Mouse (Mus musculus): ENCODE data around the gene Vmn2r71. TPM values are rescaled to one million over a fixed set of nuclear protein-coding genes. Genes with fewer than 3 reads are reported as not detected.

Gene Vmn2r71
- not detected in 2 replicates for polyA plus RNA-seq (2015; fragmentation: Nextera tagmentation; extraction: Ambion mirVana)

GRCm38 (mm10) chr7:85562787-85563186 is at the start of gene Vmn2r71:
TSS of gene Vmn2r71 (plus strand) at chr7:85563087.
- Histone ChIP-seq H3K4me3 (ENCODE audit: low read depth, low read length) (no peak within 1 kb of the TSS), H3K27me3 (ENCODE audit: control insufficient read depth, insufficient read depth, low read length) (no peaks in the 10 kb centered on the region), H3K9ac (ENCODE audit: low read length) (no peak within 1 kb of the TSS), H3K9me3 (ENCODE audit: control insufficient read depth, low read length) (no peaks in the 10 kb centered on the region), H3K4me1 (replicated peaks; ENCODE audit: control insufficient read depth, insufficient read depth) (no peaks in the 10 kb centered on the region), H3K27ac (replicated peaks) (no peak within 1 kb of the TSS), H3K36me3 (ENCODE audit: control insufficient read depth, insufficient read depth, low read length) (no peaks in the 10 kb centered on the region), H3K4me2 (replicated peaks; ENCODE audit: low read depth) (no peak within 1 kb of the TSS)
- 79% methylated on average over 5 of the region's 5 CpGs for WGBS
- no peak for TF ChIP-seq EP300 (optimal IDR thresholded peaks at IDR 0.05)
- TF ChIP-seq CTCF (IDR thresholded peaks at IDR 0.05; ENCODE audit: low read depth) = no peak
- ATAC-seq (ENCODE audit: low FRiP score, low TSS enrichment) (no peak), DNase-seq (ENCODE audit: low spot score) (no peak)

DNA sequence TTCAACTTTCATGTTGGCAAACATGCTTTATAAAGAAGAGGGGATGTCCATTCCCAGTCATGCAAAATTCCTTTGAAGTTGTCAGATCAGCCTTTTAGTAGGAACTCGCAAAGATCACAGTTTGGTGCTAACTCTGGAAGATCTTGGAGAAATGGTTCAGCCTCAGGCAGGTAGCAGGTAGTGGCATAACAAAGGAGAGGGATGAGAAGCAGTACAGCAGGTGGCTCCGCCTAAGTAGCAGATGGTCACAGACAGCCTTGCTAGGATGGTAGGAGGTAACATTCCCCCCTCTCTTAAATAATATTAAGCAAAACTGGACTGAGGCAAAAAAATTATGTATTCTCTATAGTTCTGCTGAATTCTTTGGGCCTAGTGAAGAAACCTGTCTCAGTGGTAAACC is 20.8 kb upstream of the Vmn2r71 start:
- Histone ChIP-seq H3K36me3 (ENCODE audit: control insufficient read depth, insufficient read depth, low read length) (no peaks in the 10 kb centered on the region), H3K4me1 (replicated peaks; ENCODE audit: control insufficient read depth, insufficient read depth) (no peaks in the 10 kb centered on the region), H3K9me3 (ENCODE audit: control insufficient read depth, low read length) (no peaks in the 10 kb centered on the region), H3K4me3 (ENCODE audit: low read depth, low read length) (no peak overlapping the region), H3K27me3 (ENCODE audit: control insufficient read depth, insufficient read depth, low read length) (no peaks in the 10 kb centered on the region), H3K9ac (ENCODE audit: low read length) (no peak overlapping the region), H3K4me2 (replicated peaks; ENCODE audit: low read depth) (no peak overlapping the region), H3K27ac (replicated peaks) (no peak overlapping the region)
- 93% methylated on average over 2 of the region's 2 CpGs for WGBS
- ATAC-seq (ENCODE audit: low FRiP score, low TSS enrichment) (no peak), DNase-seq (ENCODE audit: low spot score) (no peak)
- TF ChIP-seq CTCF (IDR thresholded peaks at IDR 0.05; ENCODE audit: low read depth) = no peak
- TF ChIP-seq EP300 (optimal IDR thresholded peaks at IDR 0.05) = no peak

DNA sequence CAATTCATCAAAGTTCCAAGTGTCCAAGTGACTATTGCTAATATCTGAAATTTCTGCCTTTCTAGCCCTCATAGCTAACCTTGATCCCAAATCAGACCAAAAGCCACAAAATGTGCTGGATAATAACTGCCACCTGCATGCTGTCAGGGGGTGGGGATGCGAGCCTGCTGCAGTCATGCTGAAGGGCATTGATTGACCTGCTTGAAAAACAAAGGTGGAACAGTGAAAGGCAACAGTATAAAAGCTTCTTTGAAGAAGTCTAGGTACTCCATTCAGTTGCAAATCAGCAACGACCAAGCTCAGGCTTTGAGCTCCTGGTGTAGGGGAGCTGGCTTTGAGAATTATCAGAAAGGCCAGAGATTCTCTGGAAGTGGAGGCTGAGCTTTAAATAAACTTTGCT is 19.8 kb upstream of the Vmn2r71 start:
- no peak overlapping the region for H3K27ac ChIP-seq (replicated peaks)
- H3K4me2 ChIP-seq (replicated peaks; ENCODE audit: low read depth) = no peak overlapping the region
- DNase-seq (ENCODE audit: low spot score) (no peak), ATAC-seq (ENCODE audit: low FRiP score, low TSS enrichment) (no peak)
- TF ChIP-seq EP300 (optimal IDR thresholded peaks at IDR 0.05) (no peak), CTCF (IDR thresholded peaks at IDR 0.05; ENCODE audit: low read depth) (no peak)
- no peaks in the 10 kb centered on the region for H3K27me3 ChIP-seq (ENCODE audit: control insufficient read depth, insufficient read depth, low read length)
- H3K4me1 ChIP-seq (replicated peaks; ENCODE audit: control insufficient read depth, insufficient read depth) = no peaks in the 10 kb centered on the region
- no peak overlapping the region for H3K4me3 ChIP-seq (ENCODE audit: low read depth, low read length)
- no peak overlapping the region for H3K9ac ChIP-seq (ENCODE audit: low read length)
- H3K9me3 ChIP-seq (ENCODE audit: control insufficient read depth, low read length) = no peaks in the 10 kb centered on the region
- H3K36me3 ChIP-seq (ENCODE audit: control insufficient read depth, insufficient read depth, low read length) = no peaks in the 10 kb centered on the region
- WGBS = 65% methylated on average over 2 of the region's 2 CpGs

- ATAC-seq (ENCODE audit: low FRiP score, low TSS enrichment) = no peak
- 69% methylated on average over 2 of the region's 2 CpGs for WGBS
These were observed 6.2 kb downstream of the Vmn2r71 start, which contains the start of gene Vmn2r70 for GRCm38 (mm10) chr7:85569092-85569491. TSS of gene Vmn2r70 (minus strand) at chr7:85569192.

More at GRCm38 (mm10) chr7:85569092-85569491, 6.2 kb downstream of the Vmn2r71 start, which contains the start of gene Vmn2r70:
- no peaks in the 10 kb centered on the region for H3K27me3 ChIP-seq (ENCODE audit: control insufficient read depth, insufficient read depth, low read length)
- DNase-seq (ENCODE audit: low spot score) = no peak
- H3K27ac ChIP-seq (replicated peaks) = no peak within 1 kb of the TSS
- no peaks in the 10 kb centered on the region for H3K4me1 ChIP-seq (replicated peaks; ENCODE audit: control insufficient read depth, insufficient read depth)
- TF ChIP-seq EP300 (optimal IDR thresholded peaks at IDR 0.05) (no peak), CTCF (IDR thresholded peaks at IDR 0.05; ENCODE audit: low read depth) (no peak)
- no peak within 1 kb of the TSS for H3K4me3 ChIP-seq (ENCODE audit: low read depth, low read length)
- H3K9ac ChIP-seq (ENCODE audit: low read length) = no peak within 1 kb of the TSS
- H3K4me2 ChIP-seq (replicated peaks; ENCODE audit: low read depth) = no peak within 1 kb of the TSS
- no peaks in the 10 kb centered on the region for H3K36me3 ChIP-seq (ENCODE audit: control insufficient read depth, insufficient read depth, low read length)
- H3K9me3 ChIP-seq (ENCODE audit: control insufficient read depth, low read length) = no peaks in the 10 kb centered on the region

Other genes with a start within 250 kb of the Vmn2r71 start
- not detected in 2 replicates for gene Vmn2r69, start 147.2 kb upstream of the Vmn2r71 start, polyA plus RNA-seq (2015; fragmentation: Nextera tagmentation; extraction: Ambion mirVana)
- gene Vmn2r70, start 6.1 kb downstream of the Vmn2r71 start, polyA plus RNA-seq (2015; fragmentation: Nextera tagmentation; extraction: Ambion mirVana) = not detected in 2 replicates
- gene Vmn2r72, start 192.0 kb downstream of the Vmn2r71 start, polyA plus RNA-seq (2015; fragmentation: Nextera tagmentation; extraction: Ambion mirVana) = not detected in 2 replicates